Mouse (Mus musculus): Measurements from ENCODE around the gene Btbd9. TPM values are rescaled to one million over a fixed set of nuclear protein-coding genes. Genes with fewer than 3 reads are reported as not detected.

Gene Btbd9
- polyA plus RNA-seq, 1 experiment, result 21.3 TPM

- no peak overlapping the region for H3K4me3 ChIP-seq
- H3K79me2 ChIP-seq (ENCODE audit: control insufficient read depth, insufficient read depth), result no peaks in the 10 kb centered on the region
- no peak overlapping the region for H3K4me2 ChIP-seq (ENCODE audit: low read depth)
- TF ChIP-seq REST (IDR thresholded peaks at IDR 0.05; ENCODE audit: insufficient read depth, insufficient read length), result no peak
- TF ChIP-seq TCF3 (IDR thresholded peaks at IDR 0.05; ENCODE audit: insufficient read length, low read depth), result no peak
- TF ChIP-seq SRF (IDR thresholded peaks at IDR 0.05; ENCODE audit: control insufficient read depth, insufficient read length, low read depth), result no peak
- TF ChIP-seq MYOG (IDR thresholded peaks at IDR 0.05; ENCODE audit: control insufficient read depth in 1 of 3, insufficient read depth in 1 of 3, insufficient read length in 2 of 3, low read depth in 2 of 3), result no peak
- no peak for TF ChIP-seq USF1 (IDR thresholded peaks at IDR 0.05; ENCODE audit: low read depth)
- no peak for TF ChIP-seq CEBPB (IDR thresholded peaks at IDR 0.05; ENCODE audit: insufficient read depth, poor library complexity, severe bottlenecking)
- no peak for TF ChIP-seq E2F4 (IDR thresholded peaks at IDR 0.05; ENCODE audit: insufficient read depth)
- no peak for TF ChIP-seq TCF12 (IDR thresholded peaks at IDR 0.05; ENCODE audit: insufficient read depth, poor library complexity, severe bottlenecking)
- TF ChIP-seq MYOD1 (IDR thresholded peaks at IDR 0.05; ENCODE audit: control insufficient read depth in 1 of 3, insufficient read length in 2 of 3, low read depth in 2 of 3), result no peak
- no peak for TF ChIP-seq POLR2A (IDR thresholded peaks at IDR 0.05; ENCODE audit: insufficient read length, low read depth)
- no peak for TF ChIP-seq POLR2AphosphoS2 (IDR thresholded peaks at IDR 0.05; ENCODE audit: insufficient read length, low read depth)
- no peak for TF ChIP-seq MAX (IDR thresholded peaks at IDR 0.05; ENCODE audit: low read depth)
- no peaks in the 10 kb centered on the region for H3K27me3 ChIP-seq (ENCODE audit: control insufficient read depth, insufficient read depth, insufficient read length)
- H3K36me3 ChIP-seq (ENCODE audit: control insufficient read depth, insufficient read depth), result no peaks in the 10 kb centered on the region
- H3ac ChIP-seq (ENCODE audit: control insufficient read depth, insufficient read length), result no peak overlapping the region
These were observed 317.8 kb downstream of the Btbd9 start for GRCm38 (mm10) chr17:30258480-30258879.

GRCm38 (mm10) chr17:30255928-30256560, 320.2 kb downstream of the Btbd9 start:
- no peaks in the 10 kb centered on the region for H3K36me3 ChIP-seq (ENCODE audit: control insufficient read depth, insufficient read depth)
- no peak overlapping the region for H3ac ChIP-seq (ENCODE audit: control insufficient read depth, insufficient read length)
- no peaks in the 10 kb centered on the region for H3K27me3 ChIP-seq (ENCODE audit: control insufficient read depth, insufficient read depth, insufficient read length)
- TF ChIP-seq MAX (IDR thresholded peaks at IDR 0.05; ENCODE audit: low read depth) (no peak), SRF (IDR thresholded peaks at IDR 0.05; ENCODE audit: control insufficient read depth, insufficient read length, low read depth) (no peak), MYOD1 (IDR thresholded peaks at IDR 0.05; ENCODE audit: control insufficient read depth in 1 of 3, insufficient read length in 2 of 3, low read depth in 2 of 3) (no peak), CEBPB (IDR thresholded peaks at IDR 0.05; ENCODE audit: insufficient read depth, poor library complexity, severe bottlenecking) (no peak), POLR2A (IDR thresholded peaks at IDR 0.05; ENCODE audit: insufficient read length, low read depth) (no peak), TCF3 (IDR thresholded peaks at IDR 0.05; ENCODE audit: insufficient read length, low read depth) (no peak)
- H3K79me2 ChIP-seq (ENCODE audit: control insufficient read depth, insufficient read depth), result no peaks in the 10 kb centered on the region
- no peak overlapping the region for H3K4me3 ChIP-seq
- H3K4me2 ChIP-seq (ENCODE audit: low read depth), result no peak overlapping the region

- TF ChIP-seq POLR2AphosphoS2 (IDR thresholded peaks at IDR 0.05; ENCODE audit: insufficient read length, low read depth) (no peak), MYOD1 (IDR thresholded peaks at IDR 0.05; ENCODE audit: control insufficient read depth in 1 of 3, insufficient read length in 2 of 3, low read depth in 2 of 3) (no peak), TCF3 (IDR thresholded peaks at IDR 0.05; ENCODE audit: insufficient read length, low read depth) (no peak), TCF12 (IDR thresholded peaks at IDR 0.05; ENCODE audit: insufficient read depth, poor library complexity, severe bottlenecking) (no peak), MYOG (IDR thresholded peaks at IDR 0.05; ENCODE audit: control insufficient read depth in 1 of 3, insufficient read depth in 1 of 3, insufficient read length in 2 of 3, low read depth in 2 of 3) (no peak), SRF (IDR thresholded peaks at IDR 0.05; ENCODE audit: control insufficient read depth, insufficient read length, low read depth) (no peak), REST (IDR thresholded peaks at IDR 0.05; ENCODE audit: insufficient read depth, insufficient read length) (no peak)
- Histone ChIP-seq H3K79me2 (ENCODE audit: control insufficient read depth, insufficient read depth) (no peaks in the 10 kb centered on the region), H3K4me2 (ENCODE audit: low read depth) (no peak overlapping the region), H3K4me3 (no peak overlapping the region), H3K36me3 (ENCODE audit: control insufficient read depth, insufficient read depth) (no peaks in the 10 kb centered on the region), H3ac (ENCODE audit: control insufficient read depth, insufficient read length) (no peak overlapping the region), H3K27me3 (ENCODE audit: control insufficient read depth, insufficient read depth, insufficient read length) (no peaks in the 10 kb centered on the region)
These were observed 322.4 kb downstream of the Btbd9 start for GRCm38 (mm10) chr17:30253924-30254323.

- Histone ChIP-seq H3ac (ENCODE audit: control insufficient read depth, insufficient read length) (no peak overlapping the region), H3K4me2 (ENCODE audit: low read depth) (no peak overlapping the region), H3K27me3 (ENCODE audit: control insufficient read depth, insufficient read depth, insufficient read length) (no peaks in the 10 kb centered on the region), H3K4me3 (no peak overlapping the region), H3K36me3 (ENCODE audit: control insufficient read depth, insufficient read depth) (no peaks in the 10 kb centered on the region), H3K79me2 (ENCODE audit: control insufficient read depth, insufficient read depth) (no peaks in the 10 kb centered on the region)
- TF ChIP-seq MAX (IDR thresholded peaks at IDR 0.05; ENCODE audit: low read depth), result no peak
- no peak for TF ChIP-seq MYOG (IDR thresholded peaks at IDR 0.05; ENCODE audit: control insufficient read depth in 1 of 3, insufficient read depth in 1 of 3, insufficient read length in 2 of 3, low read depth in 2 of 3)
- TF ChIP-seq POLR2AphosphoS2 (IDR thresholded peaks at IDR 0.05; ENCODE audit: insufficient read length, low read depth), result no peak
- TF ChIP-seq MYOD1 (IDR thresholded peaks at IDR 0.05; ENCODE audit: control insufficient read depth in 1 of 3, insufficient read length in 2 of 3, low read depth in 2 of 3), result no peak
- TF ChIP-seq TCF3 (IDR thresholded peaks at IDR 0.05; ENCODE audit: insufficient read length, low read depth), result no peak
- TF ChIP-seq SRF (IDR thresholded peaks at IDR 0.05; ENCODE audit: control insufficient read depth, insufficient read length, low read depth), result no peak
These were observed 323.3 kb downstream of the Btbd9 start for GRCm38 (mm10) chr17:30253028-30253427.

- Histone ChIP-seq H3K4me2 (ENCODE audit: low read depth) (no peak overlapping the region), H3K4me3 (no peak overlapping the region), H3K79me2 (ENCODE audit: control insufficient read depth, insufficient read depth) (no peaks in the 10 kb centered on the region), H3K36me3 (ENCODE audit: control insufficient read depth, insufficient read depth) (no peaks in the 10 kb centered on the region), H3K27me3 (ENCODE audit: control insufficient read depth, insufficient read depth, insufficient read length) (no peaks in the 10 kb centered on the region), H3ac (ENCODE audit: control insufficient read depth, insufficient read length) (no peak overlapping the region)
- TF ChIP-seq MAX (IDR thresholded peaks at IDR 0.05; ENCODE audit: low read depth) (no peak), TCF3 (IDR thresholded peaks at IDR 0.05; ENCODE audit: insufficient read length, low read depth) (no peak)
These were observed 331.0 kb downstream of the Btbd9 start for GRCm38 (mm10) chr17:30245308-30245706.
